12 mouse cellular contexts compared by ENCODE assay signal in genomic region chr19:28623726-28624125, GRCm38 (mm10). TPM values are rescaled to one million over a fixed set of nuclear protein-coding genes. Genes with fewer than 3 reads are reported as not detected.
DNase-seq lines count a peak whose midpoint lies in the region; ATAC-seq lines count a peak whose summit lies in the region.
"Had no signal": no experiment of that assay in that cellular context is flagged by ENCODE, and none has a peak within 500 bp of the region (broad histone marks: within the 10 kb centered on the region; RNA-seq: fewer than 3 reads in every experiment).

No protein-coding gene starts in this region.

- peak; percentile 38 to 42 for DNase-seq in left cerebral cortex, adult 18-20 months (ENCODE audit: low spot score in 2 of 2)
- no peak for DNase-seq in left cerebral cortex, postnatal 36 days (ENCODE audit: low spot score in 2 of 2)
- peak; percentile 66 for DNase-seq in adipocyte (ENCODE audit: low spot score)
- peak; percentile 88 to 89 for DNase-seq in adrenal gland, postnatal 36 days
- peak; percentile 56 to 64 for DNase-seq in heart, postnatal 36 days
- no peak for DNase-seq in thymus, postnatal 36 days
- DNase-seq in forebrain, embryonic 11.5 days (ENCODE audit: low spot score) = no peak
- DNase-seq: cerebellum, postnatal 36 days had no signal

- no peaks in the 10 kb centered on the region for H3K4me1 ChIP-seq in forebrain, embryonic 11.5 days (replicated peaks; ENCODE audit: control insufficient read depth, insufficient read depth, low read length)
- H3K4me1 ChIP-seq: megakaryocyte, embryonic 14.5 days had no signal

- ATAC-seq in forebrain, embryonic 11.5 days (replicated peaks; ENCODE audit: low FRiP score) = no peak

- H3K27me3 ChIP-seq in forebrain, embryonic 11.5 days (ENCODE audit: control insufficient read depth, insufficient read depth, low read length) = no peaks in the 10 kb centered on the region
- H3K27me3 ChIP-seq: limb, embryonic 15.5 days; megakaryocyte, embryonic 14.5 days had no signal

- no peak overlapping the region for H3K27ac ChIP-seq in forebrain, embryonic 11.5 days (ENCODE audit: low read depth, low read length)
- H3K27ac ChIP-seq: limb, embryonic 15.5 days had no signal

- H3K36me3 ChIP-seq in forebrain, embryonic 11.5 days (ENCODE audit: control insufficient read depth, insufficient read depth, low read length) = no peaks in the 10 kb centered on the region
- H3K36me3 ChIP-seq: G1E; limb, embryonic 15.5 days had no signal

- no peak overlapping the region for H3K4me2 ChIP-seq in forebrain, embryonic 11.5 days (ENCODE audit: low read depth, low read length, severe bottlenecking)
- H3K4me2 ChIP-seq: limb, embryonic 15.5 days had no signal

- H3K4me3 ChIP-seq in forebrain, embryonic 11.5 days (ENCODE audit: low read depth, low read length) = no peak overlapping the region
- H3K4me3 ChIP-seq: erythroblast, embryonic 14.5 days; limb, embryonic 15.5 days; megakaryocyte, embryonic 14.5 days had no signal

- H3K9ac ChIP-seq in forebrain, embryonic 11.5 days (ENCODE audit: low read length) = no peak overlapping the region
- H3K9ac ChIP-seq: limb, embryonic 15.5 days had no signal

- intact Hi-C loops in left cerebral cortex, postnatal 36 days (cut with DNase I) = loop anchor here (10.0 kb wide), 3 partner anchors 229 to 609 kb away; partner anchors contain the start of gene Rfx3
- intact Hi-C loops in heart, postnatal 36 days (cut with DNase I) = loop anchor here (10.0 kb wide), 1 partner anchor 459 kb away; no protein-coding TSS in a partner anchor

- H3K9me3 ChIP-seq in forebrain, embryonic 11.5 days (ENCODE audit: control insufficient read depth, low read length) = no peaks in the 10 kb centered on the region
- H3K9me3 ChIP-seq: G1E; limb, embryonic 15.5 days; megakaryocyte, embryonic 14.5 days had no signal

- WGBS in forebrain, embryonic 11.5 days = 88% methylated on average over 10 of the region's 10 CpGs

RNA-seq across cellular contexts. Expression of gene Glis3, which starts 56.2 kb away (rescaled TPM):
- 1 to 10 TPM; 7.3 to 7.5 TPM for total RNA-seq in left cerebral cortex, adult 18-20 months (2021)
- total RNA-seq in left cerebral cortex, postnatal 36 days (2021) = 1 to 10 TPM; 4.4 to 7.2 TPM
- 10 to 100 TPM; 10.5 to 12.1 TPM for total RNA-seq in adrenal gland, postnatal 36 days (2021)
- total RNA-seq in heart, postnatal 36 days (2021) = 1 to 10 TPM; 1.6 to 1.9 TPM
- polyA plus RNA-seq in forebrain, embryonic 11.5 days (2014; fragmentation: Nextera tagmentation; extraction: Ambion mirVana) = 3.4 and 3.5 TPM in 2 replicates
- polyA plus RNA-seq: G1E had no signal

Comparison
In these comparisons a context has a peak if more than half of its experiments do, and no peak if none do; other contexts are left out.
1. DNase-seq: peak in left cerebral cortex, adult 18-20 months (2 of 2), adipocyte (single experiment), adrenal gland, postnatal 36 days (2 of 2) and heart, postnatal 36 days (2 of 2); none in left cerebral cortex, postnatal 36 days (0 of 2), thymus, postnatal 36 days (0 of 2) and forebrain, embryonic 11.5 days (single experiment).